Mouse (Mus musculus) activated CD4-positive, CD25-positive, alpha-beta regulatory T cell, adult 4 months (primary cell): ENCODE results near the gene Dnajb13. TPM values are rescaled to one million over a fixed set of nuclear protein-coding genes. Genes with fewer than 3 reads are reported as not detected.

Experiments used
- ATAC-seq: one replicate; pipeline ENCODE4 v1.8.0; 2017
- polyA plus RNA-seq, 2 experiments: library from polyadenylated mRNA; unstranded; fragments of 100-300 nt; shearing (Covaris generic); gene quantifications; one replicate each; pipeline ENCODE4 v1.2.1; 2017

Dnajb13 gene
- polyA plus RNA-seq, 2 experiments from 2014 or later = 10.4 to 17.4 TPM

GRCm38 (mm10) chr7:100506494-100506893 lies 8.3 kb downstream of the Dnajb13 start:
- ATAC-seq = no peak

DNA sequence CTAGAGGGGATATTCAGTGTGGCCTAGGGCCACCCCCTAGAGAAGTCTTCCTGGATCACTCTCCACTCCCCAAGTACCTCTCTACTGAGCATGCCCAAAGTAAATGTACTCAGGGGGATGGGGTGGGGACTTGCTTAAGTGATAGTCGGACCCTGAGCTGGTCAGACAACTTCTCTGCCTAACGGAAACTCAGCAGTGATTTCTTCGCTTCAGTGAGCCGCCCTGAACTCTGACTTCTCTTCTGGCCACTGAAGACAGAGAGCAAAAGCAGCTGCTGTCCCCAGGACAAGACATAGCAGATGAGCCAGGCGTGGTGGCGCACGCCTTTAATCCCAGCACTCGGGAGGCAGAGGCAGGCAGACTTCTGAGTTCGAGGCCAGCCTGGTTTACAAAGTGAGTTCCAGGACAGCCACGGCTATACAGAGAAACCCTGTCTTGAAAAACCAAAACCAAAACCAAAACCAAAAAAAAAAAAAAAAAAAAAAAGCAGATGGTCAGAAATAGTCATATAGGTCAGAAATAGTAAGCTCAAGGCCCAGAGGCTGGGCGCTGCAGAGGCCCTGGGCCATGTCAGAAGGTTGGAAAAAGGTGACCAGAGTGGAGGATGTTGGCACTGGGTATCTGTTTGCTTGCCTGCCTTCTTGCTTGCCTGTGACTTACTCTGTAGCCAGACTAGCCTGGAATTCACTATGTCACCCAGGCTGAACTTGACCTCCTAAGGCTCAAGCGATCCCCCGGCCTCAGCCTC lies 9.8 kb downstream of the Dnajb13 start:
- no peak for ATAC-seq

- peak; percentile 42 for ATAC-seq
Measured at GRCm38 (mm10) chr7:100503076-100503475, 11.7 kb downstream of the Dnajb13 start.

DNA sequence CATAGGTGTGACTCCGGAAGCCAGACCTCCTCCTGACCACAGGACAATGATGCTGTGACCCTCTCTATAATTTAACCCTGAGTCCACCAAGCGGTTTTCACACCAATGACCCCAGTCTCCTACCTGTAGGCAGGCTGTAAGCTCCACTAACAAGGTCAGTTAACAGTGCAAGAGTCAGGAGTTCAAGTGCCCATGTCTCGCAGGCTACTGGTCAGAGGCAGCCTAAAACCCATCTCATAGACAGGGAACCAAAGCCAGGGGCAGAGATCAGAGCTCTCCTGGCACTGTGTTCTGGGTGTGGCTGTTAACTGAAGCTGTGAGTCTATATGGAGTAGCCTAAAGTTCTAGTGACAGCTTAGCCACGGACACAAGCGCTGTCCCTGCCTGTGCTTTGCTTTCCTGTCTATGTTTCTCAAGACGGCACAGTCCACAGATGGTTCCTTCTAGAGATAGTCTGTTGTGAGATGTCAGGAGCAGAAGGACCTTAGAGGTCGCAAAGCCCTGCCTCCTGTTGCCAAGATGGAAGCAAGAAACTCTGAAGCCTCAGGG lies 12.3 kb downstream of the Dnajb13 start:
- ATAC-seq = no peak

DNA sequence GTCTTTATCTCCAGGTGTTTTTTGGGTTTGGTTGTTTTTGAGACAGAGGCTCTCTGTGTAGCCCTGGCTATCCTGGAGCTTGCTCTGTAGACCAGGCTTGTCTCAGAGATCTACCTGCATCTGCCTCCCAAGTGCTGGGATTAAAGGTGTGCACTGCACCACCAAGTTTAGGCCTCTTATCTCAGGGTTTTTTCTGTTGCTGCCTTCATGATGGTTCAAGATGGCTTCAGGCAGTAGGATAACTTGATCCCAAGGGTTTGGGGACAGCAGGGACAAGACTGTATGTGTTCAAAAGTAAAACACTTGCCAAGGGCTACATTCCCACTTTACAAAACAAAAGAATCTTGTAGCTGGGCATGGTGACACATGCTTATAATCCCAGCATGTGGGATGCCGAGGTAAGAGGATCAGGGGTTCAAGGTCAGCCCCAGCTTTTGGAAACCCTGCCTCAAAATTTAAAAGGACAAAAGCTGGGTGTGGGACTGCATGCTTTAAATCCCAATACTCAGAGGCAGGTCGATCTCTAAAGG lies 12.9 kb downstream of the Dnajb13 start:
- ATAC-seq = no peak

- no peak for ATAC-seq
Measured at GRCm38 (mm10) chr7:100501027-100501843, 13.5 kb downstream of the Dnajb13 start.

DNA sequence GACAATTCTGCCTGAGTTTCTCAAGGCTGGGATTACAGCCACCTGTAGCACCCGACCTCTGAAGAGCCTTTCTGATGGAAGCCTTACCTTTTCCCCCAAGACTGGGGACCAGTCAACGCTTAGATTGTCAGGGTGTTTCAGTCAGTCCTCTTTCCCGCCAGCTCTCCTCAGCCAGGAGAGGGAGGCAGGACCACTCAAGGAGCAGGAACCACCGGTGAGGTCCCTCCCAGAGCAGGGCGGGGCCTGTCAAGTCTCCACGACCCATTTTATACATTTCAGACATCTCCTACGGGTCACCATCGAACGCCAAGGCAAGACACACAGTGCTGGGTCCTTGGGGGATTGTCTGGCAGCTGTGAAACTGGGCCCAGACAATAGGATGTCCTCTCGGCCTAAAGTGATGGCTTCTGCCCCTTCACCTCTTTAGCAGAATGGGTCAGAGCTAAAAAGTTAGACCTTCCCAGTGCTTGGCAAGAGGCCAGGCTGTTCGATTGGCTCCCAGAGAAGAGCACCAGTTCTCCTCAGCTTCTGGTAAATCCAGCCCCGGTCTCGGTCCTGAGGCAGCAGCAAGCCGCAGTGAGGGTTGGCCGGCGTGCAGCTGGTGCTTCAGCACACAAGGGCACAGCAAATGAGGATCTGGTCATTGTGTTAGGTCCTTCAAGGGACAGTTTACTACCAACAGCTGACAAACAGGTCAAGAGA lies 14.3 kb downstream of the Dnajb13 start:
- no peak for ATAC-seq

DNA sequence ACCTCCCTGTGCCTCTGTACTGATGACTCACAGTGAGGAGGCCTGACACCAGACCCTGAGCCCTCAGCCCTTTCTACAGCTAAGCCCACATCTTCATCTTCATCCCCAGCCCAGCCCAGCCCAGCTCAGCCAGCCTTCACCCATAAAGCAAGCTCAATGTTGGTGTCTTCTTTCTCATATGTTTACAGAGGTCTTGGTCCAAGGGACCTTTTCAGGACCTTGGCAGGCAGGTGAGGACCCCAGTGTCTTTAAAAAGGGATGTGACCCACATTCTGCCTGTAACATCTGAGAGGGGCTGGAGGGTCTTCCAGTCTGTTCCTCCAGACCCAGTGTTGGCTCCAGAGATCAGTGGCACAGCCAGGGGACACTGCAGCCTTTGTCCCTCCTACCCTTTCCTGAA lies 15.3 kb downstream of the Dnajb13 start:
- ATAC-seq = no peak

DNA sequence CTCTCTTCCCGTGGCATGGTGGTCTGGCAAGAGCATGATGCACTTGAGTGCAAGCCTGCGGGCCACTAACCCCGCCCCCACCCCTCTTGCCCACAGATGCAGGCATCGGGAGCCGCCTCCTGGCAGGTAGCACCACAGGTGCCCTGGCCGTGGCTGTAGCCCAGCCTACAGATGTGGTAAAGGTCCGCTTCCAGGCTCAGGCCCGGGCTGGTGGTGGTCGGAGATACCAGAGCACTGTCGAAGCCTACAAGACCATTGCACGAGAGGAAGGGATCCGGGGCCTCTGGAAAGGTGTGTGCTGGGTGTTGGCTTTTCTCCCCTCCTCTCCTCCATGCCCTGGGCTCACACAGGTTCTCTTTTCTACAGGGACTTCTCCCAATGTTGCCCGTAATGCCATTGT lies 16.8 kb downstream of the Dnajb13 start:
- no peak for ATAC-seq

GRCm38 (mm10) chr7:100497402-100497801 lies 17.4 kb downstream of the Dnajb13 start:
- ATAC-seq = no peak

DNA sequence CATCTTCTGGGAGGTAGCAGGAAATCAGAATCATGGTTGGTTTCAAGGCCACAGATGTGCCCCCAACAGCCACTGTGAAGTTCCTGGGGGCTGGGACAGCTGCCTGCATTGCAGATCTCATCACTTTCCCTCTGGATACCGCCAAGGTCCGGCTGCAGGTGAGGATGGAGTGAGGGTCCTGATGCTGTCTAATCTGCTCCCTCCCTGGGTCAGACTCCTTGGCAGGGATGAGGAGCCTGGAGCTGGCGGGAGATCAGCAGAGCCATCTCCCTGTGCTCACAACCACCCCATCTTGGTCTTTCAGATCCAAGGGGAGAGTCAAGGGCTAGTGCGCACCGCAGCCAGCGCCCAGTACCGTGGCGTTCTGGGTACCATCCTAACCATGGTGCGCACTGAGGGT lies 18.0 kb downstream of the Dnajb13 start:
- no peak for ATAC-seq

DNA sequence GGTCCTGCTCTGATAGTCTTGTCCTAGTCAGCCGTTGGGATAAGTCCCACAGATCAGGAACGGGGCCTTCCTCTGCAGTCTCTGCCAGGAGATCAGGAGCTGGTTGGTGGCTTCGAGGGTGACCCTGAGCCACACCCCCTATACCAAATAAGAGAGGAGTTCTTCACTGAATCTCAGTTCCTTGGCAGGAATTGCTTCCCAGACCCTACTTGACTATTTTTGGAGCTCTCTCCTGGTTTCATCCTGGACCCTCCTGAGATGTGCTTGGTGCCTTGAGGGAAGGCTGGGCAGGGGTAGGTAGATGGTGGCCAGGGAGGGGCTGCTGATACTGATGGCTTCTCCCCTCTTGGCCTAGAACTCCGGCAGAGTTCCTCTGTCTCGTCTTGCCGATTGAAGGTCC lies 18.4 kb downstream of the Dnajb13 start:
- ATAC-seq = no peak

- ATAC-seq = peak; percentile 82
Measured at GRCm38 (mm10) chr7:100495581-100496251, 19.0 kb downstream of the Dnajb13 start.

- ATAC-seq = no peak
Measured at GRCm38 (mm10) chr7:100495042-100495441, 19.7 kb downstream of the Dnajb13 start.

GRCm38 (mm10) chr7:100494415-100494831 lies 20.3 kb downstream of the Dnajb13 start:
- ATAC-seq = no peak

DNA sequence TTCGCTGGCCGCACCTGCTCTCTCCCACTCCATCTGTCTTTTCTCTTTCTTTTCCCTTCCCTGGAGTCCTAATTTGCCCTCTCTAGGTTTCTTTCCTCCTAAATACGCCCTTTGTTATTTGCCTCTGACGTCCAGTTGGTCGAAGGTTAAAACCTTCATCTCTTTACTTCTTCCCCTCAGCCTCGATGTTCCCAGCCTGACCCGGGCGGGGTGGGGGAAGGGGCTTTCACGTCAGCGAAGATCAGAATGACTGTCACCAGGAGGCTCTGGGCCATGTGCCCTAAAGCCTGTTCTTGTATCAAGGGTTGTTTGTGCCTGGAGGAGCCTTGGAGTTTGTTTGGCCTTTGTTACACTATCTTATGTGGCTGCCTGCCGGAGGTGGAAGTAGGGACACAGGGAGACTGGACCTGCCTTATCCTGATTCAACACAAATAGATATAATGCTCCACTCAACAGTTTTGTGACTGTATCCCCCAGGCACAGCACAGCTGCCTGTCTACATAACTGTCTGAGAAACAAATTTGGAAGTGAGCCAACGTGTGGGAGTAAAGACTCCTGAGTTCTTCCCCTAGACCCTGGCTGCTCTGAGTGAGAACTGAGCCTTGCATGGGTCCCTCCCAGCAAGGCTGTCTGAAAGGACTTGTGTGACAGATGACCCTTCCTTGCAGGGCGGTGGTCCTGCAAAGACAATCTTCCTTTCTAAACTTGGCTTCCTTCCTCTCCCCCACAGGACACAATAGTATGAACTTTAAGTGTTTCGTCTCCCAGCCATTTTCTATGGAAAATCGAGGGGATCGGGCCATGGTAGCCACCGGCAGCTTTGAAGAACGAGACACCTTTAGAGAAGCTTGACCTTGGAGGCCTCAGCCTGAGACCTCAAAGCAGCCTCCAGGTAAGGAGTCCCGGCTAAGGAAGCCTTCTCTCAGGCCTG lies 21.0 kb downstream of the Dnajb13 start:
- peak; percentile 13 for ATAC-seq

- ATAC-seq = peak; percentile 44
Measured at GRCm38 (mm10) chr7:100493117-100493483, 21.7 kb downstream of the Dnajb13 start, which contains the start of gene Ucp2. Gene Ucp2 (plus strand): TSS chr7:100493337.

DNA sequence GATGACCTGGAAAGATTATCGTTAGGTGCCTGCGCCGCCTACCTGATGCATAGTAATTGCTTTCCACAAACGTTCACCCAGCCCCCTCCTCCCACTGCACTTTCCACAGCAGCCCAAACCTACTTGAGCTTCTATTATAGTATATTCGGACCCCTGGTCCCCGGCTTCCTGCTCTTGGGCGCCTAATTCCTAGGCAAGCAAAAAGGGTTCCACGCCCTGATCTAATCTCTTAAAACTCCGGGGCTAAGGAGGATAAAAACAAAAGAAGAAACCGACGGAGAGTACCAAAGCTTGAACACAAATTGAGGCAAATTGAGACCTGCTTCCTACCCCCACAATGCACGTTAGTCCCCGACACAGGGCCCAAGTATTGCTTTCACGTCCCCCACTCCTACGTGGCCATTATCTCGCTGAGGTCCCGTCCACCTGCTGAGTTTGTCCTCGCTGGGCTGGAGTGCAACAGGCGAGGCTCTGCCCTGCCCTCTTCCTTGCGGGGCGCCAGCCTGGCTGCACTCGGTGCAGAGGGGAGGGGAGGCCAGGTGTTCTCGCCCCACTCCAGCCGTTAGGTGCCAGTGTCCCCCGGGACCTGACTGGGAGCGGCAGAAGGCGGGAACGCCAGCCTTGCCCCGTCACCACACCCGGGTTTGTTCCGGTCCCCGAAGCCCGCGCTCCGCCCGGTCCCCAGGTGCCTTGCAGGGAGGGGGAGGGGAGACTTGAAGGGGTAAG lies 22.2 kb downstream of the Dnajb13 start:
- peak; percentile 5 for ATAC-seq

DNA sequence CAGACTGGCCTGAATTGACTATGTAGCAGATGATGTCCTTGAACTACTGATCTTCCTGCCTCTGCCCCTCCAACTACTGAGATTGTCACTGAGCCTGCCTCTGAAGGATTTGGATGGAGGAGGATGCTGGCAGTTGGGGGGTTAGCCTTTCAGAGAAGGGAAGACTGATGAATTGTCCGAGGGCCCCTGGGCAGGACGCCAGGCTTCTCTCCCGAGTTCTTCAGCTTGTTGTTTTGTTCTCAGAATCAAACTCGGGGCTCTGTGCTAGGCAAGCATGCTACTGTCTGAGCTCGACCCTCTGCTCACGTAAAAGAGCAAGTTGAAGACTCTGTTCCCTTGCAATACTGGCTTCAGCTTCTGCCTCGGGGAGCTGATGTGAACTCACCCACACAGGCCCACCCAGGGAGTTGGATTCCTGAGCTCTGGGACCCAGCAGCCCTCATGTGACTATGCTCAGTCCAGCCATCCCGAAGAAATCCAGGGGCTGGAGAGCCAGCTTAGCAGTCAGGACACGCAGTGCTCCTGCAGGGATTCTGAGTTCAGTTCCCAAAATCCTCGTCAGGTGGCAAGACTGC lies 26.2 kb downstream of the Dnajb13 start:
- no peak for ATAC-seq

DNA sequence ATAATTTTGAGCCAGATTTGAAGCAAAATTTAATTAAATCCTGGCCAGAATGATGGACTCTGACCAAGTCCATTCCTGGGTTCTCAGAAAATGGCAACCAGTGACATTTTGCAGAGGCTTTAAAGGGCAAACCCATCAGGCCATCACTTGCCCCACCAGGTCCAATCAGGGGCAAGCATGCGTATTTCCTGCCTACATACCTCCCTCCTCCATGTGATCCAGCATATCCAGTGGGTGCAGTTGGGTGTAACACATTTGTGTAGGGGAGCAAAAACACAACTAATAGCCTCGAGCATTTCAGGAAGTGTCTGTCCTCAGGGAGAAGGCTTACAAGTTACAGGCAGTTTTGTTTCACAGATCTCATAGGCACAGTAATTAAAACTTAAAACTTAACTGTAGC lies 27.5 kb downstream of the Dnajb13 start:
- no peak for ATAC-seq
